Mouse (Mus musculus): ENCODE measurements at regions not wholly inside any gene's neighbourhood (a gene's known extent, or its start where the extent isn't known, plus 50 kb on each side); places are given as distances from the start of the nearest gene placed in this dataset.

DNA sequence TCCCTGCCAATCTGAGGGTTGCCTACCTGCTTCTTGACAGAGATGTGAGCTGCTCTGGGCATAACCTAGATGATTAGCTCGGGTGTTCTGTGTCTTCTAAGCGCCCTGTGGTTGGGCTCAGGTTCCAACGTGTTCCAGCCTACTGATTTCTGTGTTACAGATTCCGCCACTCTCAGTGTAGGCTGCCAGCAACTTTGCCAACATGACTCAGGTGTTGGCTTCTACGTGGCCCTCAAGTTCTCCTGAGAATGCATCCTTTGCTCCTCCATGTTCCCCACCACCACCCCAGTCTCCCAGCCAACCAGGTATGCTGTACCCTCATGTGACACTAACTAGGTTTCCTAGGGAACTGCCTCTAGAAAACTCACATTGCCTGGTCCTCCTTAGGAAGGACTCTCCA, 179.7 kb upstream of the Cadm1 start:
- DNase-seq (ENCODE audit: low spot score) = no peak

DNA sequence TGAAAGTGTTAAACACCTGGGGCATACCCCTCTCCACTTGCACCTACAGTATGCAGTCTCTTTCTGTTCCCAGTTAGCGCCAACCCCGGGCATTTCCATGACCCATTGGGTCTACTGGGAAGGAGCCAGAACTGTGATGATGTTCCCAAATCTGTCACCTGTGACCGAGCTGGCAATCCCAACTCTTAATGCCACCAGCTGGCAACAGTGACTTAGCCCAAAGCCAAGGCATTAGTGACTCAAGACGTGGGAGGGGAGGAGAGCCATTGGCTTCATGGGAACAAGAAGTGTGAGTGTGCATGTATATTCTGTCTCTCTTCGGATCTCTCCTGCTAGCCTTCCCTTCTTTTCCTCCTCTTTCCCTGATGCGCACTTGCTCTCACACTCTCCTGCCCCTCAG, 178.9 kb upstream of the Cadm1 start:
- peak; percentile 6 for DNase-seq (ENCODE audit: low spot score)

DNA sequence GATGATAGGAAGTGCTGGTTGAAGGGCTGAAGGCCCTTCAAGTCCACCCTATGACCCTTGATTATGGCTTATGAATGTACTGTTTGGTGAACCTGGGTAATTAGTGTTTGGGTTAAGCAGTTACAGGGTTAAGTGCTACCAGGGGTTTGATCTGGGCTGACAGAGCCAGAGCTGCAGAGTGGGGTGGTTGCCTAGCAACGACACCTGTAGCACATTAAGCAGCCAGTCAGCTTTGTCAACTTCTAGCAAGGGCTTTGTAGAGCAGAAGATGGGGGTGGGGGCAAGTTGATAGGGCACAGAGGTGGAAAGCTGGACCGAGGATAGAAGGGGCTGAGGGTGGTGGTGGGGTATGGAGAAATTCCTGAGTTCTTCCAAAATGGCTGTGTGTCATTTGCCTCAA, 177.0 kb upstream of the Cadm1 start:
- no peak for DNase-seq (ENCODE audit: low spot score)

DNA sequence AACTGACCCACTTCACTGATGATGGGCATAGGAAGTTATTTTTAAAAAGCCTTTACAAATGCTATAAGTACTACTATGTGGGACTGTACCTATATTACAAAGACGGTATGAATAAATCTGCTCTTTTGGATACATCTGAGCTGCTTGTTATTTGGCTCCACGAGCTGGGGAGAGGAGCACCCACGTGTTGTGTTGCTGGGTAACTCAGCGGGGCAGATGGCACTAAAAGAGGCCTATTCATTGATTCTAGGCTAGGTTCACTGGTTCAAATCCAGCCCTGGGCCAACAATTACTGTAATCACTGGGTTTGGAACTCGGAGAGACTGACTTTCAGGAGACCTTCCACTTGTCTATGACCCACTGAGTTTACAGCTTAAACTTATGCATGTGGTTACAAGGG, 176.0 kb upstream of the Cadm1 start:
- DNase-seq (ENCODE audit: low spot score) = no peak

DNA sequence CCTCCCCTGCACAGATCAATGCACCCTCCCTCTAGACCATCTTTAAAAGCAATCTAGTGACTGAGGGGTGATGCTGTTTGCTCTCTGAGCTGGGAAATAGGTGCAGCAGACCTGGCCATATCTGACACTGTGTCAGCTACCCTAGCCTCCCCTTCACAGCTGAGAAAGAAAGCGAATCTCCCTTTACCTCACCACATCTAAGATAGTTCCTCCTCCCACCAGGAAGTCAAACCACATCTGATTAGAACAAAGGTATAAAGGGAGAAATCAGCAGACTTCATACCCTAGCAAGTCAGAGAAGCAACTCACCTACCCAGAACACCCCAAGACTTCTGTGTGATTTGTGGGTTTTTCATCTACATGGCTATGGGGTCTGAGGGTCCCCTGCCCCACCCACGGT, 175.6 kb upstream of the Cadm1 start:
- no peak for DNase-seq (ENCODE audit: low spot score)

DNA sequence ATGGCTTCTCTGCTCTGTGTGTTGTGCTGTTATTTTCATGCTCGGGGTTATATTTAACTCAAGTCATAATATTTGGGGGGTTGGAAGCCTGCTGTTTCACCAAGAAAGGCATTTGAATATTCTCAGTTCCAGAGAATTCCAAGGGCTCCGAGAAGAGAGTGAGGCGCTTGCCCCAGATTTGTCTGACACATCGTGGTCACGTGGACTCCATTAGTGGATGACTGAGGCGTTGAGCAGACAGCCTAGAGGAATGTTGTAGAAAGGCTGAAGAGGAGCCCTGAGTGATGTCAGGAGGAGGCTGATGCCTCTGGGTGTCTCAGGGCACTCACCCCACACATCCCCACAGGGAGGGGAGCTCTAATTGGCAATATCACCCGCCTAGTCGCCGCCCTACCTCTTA, 175.1 kb upstream of the Cadm1 start:
- DNase-seq (ENCODE audit: low spot score) = no peak

DNA sequence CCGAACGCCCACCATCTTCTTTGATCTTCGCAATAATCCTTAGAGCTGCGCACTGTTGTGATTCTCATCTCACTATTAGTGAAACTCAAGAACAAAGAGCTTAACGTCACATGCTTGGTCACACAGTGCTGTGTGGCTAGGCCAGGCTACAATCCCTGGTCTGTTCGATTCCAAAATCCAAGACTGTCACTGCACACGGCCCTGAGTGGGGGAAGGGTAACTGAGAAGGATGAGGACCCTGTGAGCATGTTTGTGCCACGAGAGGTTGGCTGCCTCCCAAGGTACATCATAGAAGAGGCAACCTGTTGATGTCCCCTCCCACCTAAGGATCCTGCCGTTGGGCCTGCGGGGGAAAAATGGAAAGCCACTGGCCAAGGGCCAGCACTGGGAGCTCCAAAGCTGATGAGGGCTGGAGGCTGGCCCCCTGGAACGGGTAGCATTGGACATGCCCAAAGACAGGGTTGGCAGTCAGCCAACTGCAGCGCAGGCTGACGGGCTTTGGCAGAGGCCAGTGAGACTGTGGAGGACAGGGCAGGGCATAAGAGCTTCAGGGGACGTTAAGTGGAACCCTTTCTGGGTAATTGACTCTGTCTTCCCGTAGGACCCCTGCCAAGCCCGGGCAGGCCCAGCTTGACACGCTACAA, 172.1 kb upstream of the Cadm1 start:
- DNase-seq (ENCODE audit: low spot score) = peak; percentile 18

DNA sequence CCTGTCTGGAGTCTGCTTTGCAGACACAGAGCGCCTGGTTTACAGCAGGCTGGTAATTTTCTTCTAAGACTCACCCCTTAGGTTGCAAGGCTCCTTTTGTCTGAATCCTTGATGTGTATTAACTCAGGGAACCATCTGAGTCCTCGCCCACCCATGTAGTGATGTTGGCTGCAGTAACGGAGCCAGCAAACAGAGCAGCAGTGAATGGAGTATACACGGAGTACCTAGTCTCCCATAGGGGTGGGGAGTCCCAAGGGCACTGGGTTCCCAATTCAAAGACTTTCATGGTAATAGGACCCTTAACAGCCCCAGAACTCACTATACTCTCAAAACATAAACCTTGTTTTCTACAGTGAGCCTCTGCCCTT, 171.6 kb upstream of the Cadm1 start:
- no peak for DNase-seq (ENCODE audit: low spot score)

DNA sequence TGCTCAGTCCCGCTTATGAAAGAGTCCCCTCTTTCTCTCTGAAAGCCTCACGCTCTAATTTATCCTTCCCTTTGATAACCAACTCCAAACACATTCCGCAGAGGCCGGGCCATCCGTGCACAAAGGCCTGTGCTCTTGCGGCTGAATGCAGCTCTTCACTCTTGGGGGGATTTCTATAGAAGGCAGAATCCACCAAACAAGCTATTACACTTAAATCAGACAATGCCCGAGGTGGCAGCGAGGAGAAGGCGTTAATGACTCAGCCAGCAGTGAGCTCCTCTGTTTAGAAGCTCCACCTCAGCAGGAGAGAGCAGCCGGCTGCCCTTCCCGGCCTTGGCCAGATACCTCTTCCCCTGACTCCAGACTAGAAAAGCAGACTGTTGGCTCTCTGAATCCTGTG, 166.9 kb upstream of the Cadm1 start:
- no peak for DNase-seq (ENCODE audit: low spot score)

DNA sequence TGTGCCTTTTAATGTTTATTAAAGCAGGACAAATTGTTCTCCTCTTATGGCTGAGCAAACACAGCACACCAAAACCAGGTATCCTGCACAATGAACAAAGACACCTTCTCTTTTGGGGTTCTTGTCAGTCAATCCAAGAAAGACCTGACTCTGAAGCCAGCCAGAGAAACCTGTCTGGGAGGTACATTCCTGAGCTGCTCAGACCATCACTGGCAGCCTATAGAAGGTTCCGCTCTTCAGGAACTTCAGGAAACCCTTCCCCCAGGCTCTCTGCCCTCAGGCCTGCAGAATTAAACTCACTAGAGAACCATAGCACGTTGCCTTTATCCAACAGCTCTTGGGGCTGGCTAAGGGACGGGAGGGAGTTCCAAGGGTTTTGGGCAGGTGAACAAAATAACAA, 165.2 kb upstream of the Cadm1 start:
- DNase-seq (ENCODE audit: low spot score) = no peak

DNA sequence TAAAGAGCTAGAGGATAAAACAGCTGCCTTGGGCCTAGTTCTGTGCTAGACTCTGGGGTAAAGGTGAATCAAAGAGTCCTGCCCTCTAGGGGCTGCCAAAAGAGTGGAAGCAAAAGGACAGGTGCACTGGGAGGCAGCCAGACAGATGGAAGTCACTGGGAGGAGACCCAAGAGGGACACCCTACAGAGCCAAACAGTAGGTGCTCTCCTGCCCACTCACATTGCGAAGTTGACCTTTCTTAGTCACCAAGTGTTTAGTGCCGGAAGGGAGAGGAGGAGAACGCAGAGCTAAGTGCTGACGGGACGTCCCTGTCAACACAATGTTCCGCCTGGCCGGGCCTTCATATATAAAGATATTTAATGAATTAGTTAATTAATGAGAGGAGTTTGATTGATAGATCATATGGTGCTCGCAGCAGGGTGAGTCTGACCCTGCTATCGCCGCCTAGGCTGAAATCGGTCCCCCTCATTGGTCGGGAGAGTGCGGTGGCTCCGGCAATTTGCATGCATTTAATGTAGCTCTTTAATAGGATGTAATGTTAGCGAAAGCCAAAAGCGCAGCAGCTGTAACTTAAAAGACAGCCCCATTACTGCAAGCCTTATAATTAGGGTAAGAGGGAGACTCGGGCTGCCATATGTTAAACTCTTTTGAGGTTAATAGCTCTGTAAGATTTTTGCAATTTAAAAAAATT, 162.6 kb upstream of the Cadm1 start:
- DNase-seq (ENCODE audit: low spot score) = no peak

DNA sequence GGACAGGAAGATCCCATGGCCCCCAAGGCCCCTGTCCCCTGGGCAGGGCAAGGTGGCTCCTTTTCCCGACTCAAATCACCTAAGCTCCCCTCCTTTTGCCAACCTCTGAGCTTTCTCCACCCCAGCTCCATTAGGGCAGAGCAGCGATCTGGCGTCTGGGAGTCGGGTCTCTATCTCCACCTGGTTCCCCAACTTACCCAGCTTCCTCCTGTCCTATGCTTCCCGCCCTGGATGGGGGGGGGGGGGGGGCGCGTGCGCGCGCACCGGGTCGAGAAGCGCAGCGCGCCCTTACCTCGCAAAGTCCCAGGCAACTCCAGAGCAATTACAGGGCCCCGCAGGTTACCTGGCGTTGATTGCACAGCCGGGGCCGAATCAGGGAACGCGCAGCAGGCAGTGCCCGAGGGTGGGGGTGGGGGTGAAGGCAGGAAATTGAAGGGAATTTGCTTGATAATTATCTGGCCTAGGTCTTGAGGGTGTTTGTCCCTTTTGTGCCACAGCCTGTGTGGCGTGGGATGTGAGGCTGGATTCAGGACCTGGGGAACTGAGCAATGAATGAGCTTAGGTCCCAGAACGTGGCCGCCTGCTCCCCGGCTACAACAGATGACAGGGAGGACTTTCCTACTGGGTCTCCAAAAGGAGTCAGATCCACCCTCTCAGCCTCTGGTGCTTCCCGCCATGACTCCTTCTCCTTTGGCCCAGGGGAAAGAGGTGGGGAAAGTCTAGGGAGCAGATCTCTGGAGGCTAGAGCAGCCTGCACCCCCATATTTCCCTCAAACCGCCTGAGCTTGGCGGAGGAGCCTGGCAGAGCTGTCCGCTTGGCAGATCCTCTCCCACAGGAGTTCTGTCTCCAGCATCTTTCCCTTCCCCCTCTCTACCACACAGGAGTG, 161.7 kb upstream of the Cadm1 start:
- no peak for DNase-seq (ENCODE audit: low spot score)

DNA sequence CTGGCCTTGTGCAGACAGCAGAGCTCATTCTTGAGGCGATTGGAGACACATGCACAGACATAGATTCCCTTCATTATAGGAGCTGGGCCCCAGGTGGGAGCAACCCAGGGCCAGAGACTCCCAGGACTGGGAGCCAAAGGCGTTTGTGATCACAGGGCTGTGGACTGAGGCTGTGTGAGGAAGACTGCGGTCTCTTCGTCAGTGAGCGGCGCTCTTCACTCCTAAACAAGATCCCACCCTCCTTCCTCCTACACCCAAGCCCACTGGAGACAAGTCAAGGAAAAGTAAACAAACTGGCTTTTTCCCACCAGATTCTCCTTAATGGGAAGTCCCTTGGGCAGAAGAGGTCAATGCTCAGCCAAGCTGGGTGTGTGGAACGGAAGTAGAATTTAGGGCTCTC, 157.7 kb upstream of the Cadm1 start:
- no peak for DNase-seq (ENCODE audit: low spot score)

DNA sequence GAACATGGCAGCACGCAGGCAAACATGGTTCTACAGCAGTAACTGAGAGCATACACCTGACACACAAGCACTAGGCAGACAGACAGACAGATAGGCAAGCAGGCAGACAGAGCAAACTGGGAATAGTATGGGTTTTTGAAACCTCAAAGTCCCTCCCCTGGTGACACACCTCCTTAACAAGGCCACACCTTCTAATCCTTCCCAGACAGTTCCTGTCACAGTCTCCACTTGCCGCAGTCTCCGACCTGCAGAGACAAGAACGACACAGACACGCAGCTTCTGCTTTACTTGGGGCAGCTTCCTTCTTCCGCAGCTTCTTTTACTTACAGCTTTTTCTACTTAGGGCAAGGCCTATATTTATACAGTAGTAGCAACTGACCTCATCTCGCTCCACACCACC, 155.9 kb upstream of the Cadm1 start:
- DNase-seq (ENCODE audit: low spot score) = no peak

DNA sequence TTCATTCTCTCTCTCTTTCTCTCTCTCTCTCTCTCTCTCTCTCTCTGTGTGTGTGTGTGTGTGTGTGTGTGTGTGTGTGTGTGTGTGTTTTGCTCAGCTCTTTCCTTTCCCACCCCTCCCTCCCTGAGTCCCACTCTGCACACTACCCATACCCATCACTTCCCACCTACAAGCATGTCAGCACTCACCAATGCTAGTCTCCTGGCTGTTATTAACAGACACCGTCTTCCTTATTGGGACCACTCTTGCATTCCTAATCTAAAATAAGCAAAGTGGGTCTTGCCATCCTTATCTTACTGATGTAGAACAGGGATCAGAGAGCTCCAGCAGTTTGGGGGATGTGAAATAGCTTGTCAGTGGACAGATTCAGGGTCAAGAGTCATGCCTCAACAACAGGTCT, 153.3 kb upstream of the Cadm1 start:
- DNase-seq (ENCODE audit: low spot score) = no peak

DNA sequence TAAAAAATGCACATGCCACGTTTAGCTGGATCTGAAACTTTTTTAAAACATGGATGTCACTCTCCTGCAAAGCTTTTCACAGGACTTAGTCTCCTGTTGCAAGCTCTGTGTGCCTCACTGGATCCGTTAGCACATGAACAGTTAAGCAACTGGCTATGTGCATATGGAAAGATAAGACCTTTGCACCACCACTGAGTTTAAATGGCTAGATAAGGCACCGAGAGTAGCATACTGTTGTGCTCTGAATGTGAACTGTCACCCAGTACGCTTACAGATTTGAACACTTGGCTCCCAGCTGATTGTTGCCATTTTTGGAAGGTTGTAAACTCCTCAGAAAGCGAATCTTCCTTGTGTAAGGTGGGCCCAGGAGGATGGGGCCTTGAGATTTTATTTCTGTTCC, 151.4 kb upstream of the Cadm1 start:
- DNase-seq (ENCODE audit: low spot score) = no peak

DNA sequence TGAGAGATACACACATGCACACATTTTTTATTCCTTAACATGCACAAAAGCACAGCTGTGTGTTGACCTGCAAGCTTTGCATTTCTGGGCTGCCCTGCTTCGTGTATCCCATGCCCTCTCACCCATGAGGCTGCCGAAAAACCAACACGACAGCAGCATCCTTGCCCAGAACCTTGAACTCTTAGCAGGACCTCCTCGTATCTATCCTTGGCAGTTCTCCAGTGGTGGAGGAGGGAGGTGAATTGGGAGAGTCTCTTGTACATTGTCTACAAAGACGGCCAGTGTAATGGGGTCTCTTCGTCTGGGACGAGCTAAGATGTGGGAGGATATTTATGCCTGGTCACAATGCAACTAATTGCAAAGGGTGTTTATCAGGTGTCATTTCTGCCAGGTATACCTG, 149.6 kb upstream of the Cadm1 start:
- no peak for DNase-seq (ENCODE audit: low spot score)

DNA sequence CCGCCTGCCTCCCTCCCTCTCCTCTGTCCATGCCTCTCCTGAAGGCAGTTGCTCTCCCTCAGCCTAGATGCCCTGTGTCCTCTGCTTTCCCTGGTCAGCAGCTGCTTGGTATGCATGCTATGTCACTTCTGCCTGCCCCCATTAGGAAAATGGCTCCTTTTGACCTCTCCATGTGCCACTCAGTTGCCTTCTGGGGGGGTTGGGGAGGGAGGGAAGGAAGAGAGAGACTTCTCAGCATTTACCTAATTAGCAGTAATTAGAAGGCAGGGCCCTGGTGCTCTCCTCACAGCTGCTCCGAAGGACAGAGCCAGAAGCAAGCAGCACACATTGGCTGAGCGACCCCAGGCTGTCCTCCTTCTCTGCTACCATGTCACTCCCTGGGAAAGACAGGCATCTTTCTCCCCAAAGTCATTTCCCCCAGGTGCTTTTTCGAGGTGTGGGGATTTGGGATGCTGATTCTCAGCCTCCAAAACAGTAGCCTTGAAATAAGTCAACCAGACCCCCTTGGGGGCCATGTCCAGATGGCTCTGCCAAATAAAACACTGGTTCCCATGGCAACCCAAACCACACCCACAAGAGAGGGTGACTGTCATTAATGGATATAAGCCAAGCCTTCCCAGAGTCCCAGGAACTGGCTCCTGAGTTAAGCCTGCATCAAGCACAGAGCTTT, 145.7 kb upstream of the Cadm1 start:
- no peak for DNase-seq (ENCODE audit: low spot score)

DNA sequence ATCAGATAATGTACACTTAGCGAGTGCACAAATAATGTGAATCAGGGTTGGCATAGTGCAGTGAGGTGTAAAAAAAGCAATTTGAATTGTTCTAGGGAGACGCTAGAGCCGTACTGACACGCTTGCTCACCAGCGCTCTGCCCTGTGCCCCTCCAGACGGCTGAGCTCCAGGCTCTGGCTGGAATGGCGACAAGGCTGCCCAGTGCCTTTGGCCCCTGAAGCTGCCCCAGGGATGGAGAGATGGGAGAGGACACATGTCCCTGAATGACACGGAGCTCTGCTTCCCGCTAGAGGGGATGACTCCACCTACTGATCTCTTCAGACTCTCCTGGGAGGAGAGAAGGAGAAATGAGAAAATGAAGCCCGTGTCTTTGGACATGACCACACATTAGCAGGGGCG, 143.3 kb upstream of the Cadm1 start:
- DNase-seq (ENCODE audit: low spot score) = no peak

DNA sequence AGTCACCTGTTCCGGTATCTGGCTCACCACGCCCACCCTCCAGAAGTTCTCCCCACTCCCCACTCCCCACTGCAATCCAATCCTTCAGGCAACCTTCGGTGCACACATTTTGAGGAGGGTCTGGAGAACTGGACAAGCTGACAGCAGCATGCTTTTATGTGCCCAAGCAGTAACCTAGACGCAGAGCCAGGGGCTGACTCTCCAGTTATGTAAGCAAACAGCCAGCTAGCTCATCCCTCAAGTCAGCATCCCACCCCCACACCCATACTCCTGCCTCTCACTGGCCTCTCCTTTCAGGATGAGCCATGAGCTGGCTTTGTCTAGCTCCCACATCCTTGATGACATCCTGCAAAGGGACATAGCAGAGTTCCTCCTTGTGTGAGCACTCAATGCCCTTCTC, 142.8 kb upstream of the Cadm1 start:
- DNase-seq (ENCODE audit: low spot score) = no peak

DNA sequence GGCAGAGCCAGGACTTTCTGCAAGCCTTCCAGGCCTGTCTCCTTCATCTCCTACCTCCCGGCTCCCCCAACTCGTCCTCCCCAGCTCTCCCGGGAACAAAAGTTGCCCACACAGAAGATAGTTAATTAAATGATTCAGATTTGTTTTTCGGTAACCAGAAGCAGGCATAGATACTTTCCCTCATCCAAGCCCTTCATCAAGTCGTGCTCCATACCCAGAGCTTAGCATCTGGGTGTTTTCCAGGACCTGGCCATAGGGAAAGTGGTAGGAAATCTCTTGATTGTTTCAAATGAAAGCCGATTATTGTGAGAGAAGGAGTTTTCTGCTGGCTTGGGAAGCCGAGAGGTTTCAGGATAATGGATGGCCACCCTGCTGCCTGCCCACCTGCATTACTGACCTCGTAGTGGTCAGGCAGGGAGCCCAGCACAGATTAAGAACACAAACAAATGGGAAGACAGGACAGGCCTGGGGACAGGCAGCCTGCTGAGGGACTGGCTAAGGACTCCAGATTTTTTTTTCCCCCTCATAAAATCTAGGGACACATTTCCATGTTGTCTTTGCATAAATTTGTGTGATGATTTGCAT, 142.2 kb upstream of the Cadm1 start:
- no peak for DNase-seq (ENCODE audit: low spot score)

DNA sequence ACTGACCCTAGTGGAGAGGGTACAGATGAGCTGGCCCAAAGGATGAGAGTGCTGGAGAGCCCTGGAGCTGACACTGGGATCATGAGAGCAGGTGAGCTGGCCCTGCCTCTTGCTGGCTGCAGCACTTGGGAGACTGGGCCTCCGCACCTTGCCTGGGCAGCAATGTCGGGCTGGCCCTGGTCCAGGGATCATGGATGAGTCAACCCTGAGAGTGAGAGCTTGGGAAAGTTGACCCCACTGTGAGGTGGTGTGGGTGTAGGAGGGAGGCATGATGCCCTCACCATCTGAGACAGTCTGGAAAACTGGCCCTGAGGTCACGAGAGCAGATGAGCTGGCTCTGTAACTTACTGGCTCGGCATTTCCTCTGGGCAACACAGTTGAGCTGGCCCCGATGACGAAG, 140.1 kb upstream of the Cadm1 start:
- DNase-seq (ENCODE audit: low spot score) = no peak

Data from ovary, postnatal 14 days (tissue).